Mouse (Mus musculus): Measurements from ENCODE around the gene Tmem183a.

- TF ChIP-seq CTCF (IDR thresholded peaks at IDR 0.05; ENCODE audit: low read depth, low read length) (no peak), TAL1 (conservative IDR thresholded peaks at IDR 0.05; ENCODE audit: low read depth, low read length) (no peak), GATA2 (IDR thresholded peaks at IDR 0.05; ENCODE audit: borderline replicate concordance, low read depth, low read length) (no peak)
These were observed 44.0 kb upstream of the Tmem183a start, which contains the start of gene Cyb5r1 for GRCm38 (mm10) chr1:134405509-134406413.
